Mouse (Mus musculus) ES-Bruce4 (cell line): ENCODE results near the gene Dscaml1.

ENCODE experiments used
- CTCF ChIP-seq: IDR thresholded peaks from one replicate; pipeline ENCODE4 v1.8.1; 2011; ENCODE audit warnings: low read depth, low read length
- EP300 ChIP-seq: IDR thresholded peaks from 2 replicates; pipeline ENCODE4 v1.6.1; 2011; ENCODE audit warnings: low read depth, low read length; ENCODE audit not compliant: insufficient read depth
- POLR2A ChIP-seq: IDR thresholded peaks from one replicate; pipeline ENCODE4 v1.8.1; 2011; ENCODE audit warnings: low read length; ENCODE audit not compliant: insufficient read depth

GRCm38 (mm10) chr9:45657172-45658062 lies 231.0 kb downstream of the Dscaml1 start:
- TF ChIP-seq CTCF (no peak), POLR2A (no peak), EP300 (no peak)
